Mouse (Mus musculus) embryonic facial prominence, embryonic 10.5 days (tissue): Measurements from ENCODE around the gene Sae1. TPM values are rescaled to one million over a fixed set of nuclear protein-coding genes. Genes with fewer than 3 reads are reported as not detected.

Experiments
- DNase-seq: peaks from one replicate; pipeline ENCODE4 v3.0.0-alpha.2; 2017; ENCODE audit warnings: low spot score
- H3K27ac ChIP-seq: fragments of 300-500 bp; sonication (generic); replicated peaks from 2 replicates; pipeline ENCODE4 v1.5.1; 2016; ENCODE audit warnings: mild to moderate bottlenecking
- H3K27me3 ChIP-seq: fragments of 300-500 bp; sonication (generic); replicated peaks from 2 replicates; pipeline ENCODE4 v1.6.1; 2016; ENCODE audit warnings: low read depth, mild to moderate bottlenecking; ENCODE audit not compliant: poor library complexity, severe bottlenecking
- H3K36me3 ChIP-seq: fragments of 300-500 bp; sonication (generic); replicated peaks from 2 replicates; pipeline ENCODE4 v1.6.1; 2016; ENCODE audit warnings: mild to moderate bottlenecking, moderate library complexity
- H3K4me1 ChIP-seq: fragments of 300-500 bp; sonication (generic); 2 replicates; pipeline ENCODE4 v1.6.1; 2016
- H3K4me3 ChIP-seq: fragments of 300-500 bp; sonication (generic); 2 replicates; pipeline ENCODE4 v1.5.1; 2016; ENCODE audit warnings: mild to moderate bottlenecking, moderate library complexity
- H3K9me3 ChIP-seq: fragments of 300-500 bp; sonication (generic); 2 replicates; pipeline ENCODE4 v1.6.1; 2016; ENCODE audit warnings: mild to moderate bottlenecking
- WGBS: fragments of 180-500 bp; shearing (Covaris S2); methylation state at CpG from one replicate; pipeline ENCODE4 v1.1.7; 2016; 5-methylcytosine and 5-hydroxymethylcytosine counted together
- polyA plus RNA-seq: library from polyadenylated mRNA; unstranded; fragments of >200 nt; fragmentation: Nextera tagmentation; extraction: Ambion mirVana; gene quantifications from 2 replicates; pipeline ENCODE4 v1.2.1, GENCODE M21; 2016

The Sae1 gene
- polyA plus RNA-seq, 1 experiment from 2014 or later = 479 TPM

GRCm38 (mm10) chr7:16366669-16367068 is 20.9 kb downstream of the Sae1 start:
- H3K4me1 ChIP-seq = peaks cover 14% of the 10 kb centered on the region
- no peaks in the 10 kb centered on the region for H3K27me3 ChIP-seq
- H3K4me3 ChIP-seq = no peak overlapping the region
- no peak overlapping the region for H3K27ac ChIP-seq
- H3K9me3 ChIP-seq = no peaks in the 10 kb centered on the region
- peaks cover 97% of the 10 kb centered on the region for H3K36me3 ChIP-seq
- DNase-seq = no peak
- WGBS = 76% methylated on average over 4 of the region's 4 CpGs

GRCm38 (mm10) chr7:16366133-16366646 is 21.4 kb downstream of the Sae1 start:
- WGBS = 73% methylated on average over 10 of the region's 10 CpGs
- no peak overlapping the region for H3K27ac ChIP-seq
- peaks cover 98% of the 10 kb centered on the region for H3K36me3 ChIP-seq

DNA sequence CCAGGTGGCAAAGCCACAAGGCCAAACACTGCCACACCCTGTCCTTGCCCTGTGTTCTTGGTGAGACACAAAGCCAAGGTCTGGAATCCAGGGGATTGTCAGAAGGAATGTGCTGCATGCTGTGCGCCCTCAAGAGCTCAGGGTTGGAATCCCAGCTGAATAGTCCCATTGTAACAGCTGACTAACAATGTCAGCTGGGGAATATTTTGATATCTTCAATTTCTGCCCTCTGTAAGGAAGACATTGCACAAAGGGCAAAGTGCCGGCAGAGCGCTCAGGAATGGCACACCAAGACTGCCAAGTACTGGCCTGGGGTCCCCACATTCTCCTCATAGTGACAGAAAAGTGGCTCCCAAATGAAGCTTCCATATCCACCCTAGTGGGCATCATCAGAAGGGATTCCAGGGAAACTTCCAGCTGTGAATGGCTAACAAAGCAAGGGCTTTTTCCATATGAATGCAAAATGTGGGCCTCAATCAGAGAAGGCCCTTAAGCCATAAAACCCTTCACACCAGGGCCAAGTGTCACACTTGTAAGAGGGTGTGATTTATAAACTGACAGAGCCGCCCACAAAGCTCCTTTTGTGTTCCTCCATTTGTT is 22.6 kb downstream of the Sae1 start:
- Histone ChIP-seq H3K9me3 (no peaks in the 10 kb centered on the region), H3K4me3 (no peak overlapping the region), H3K27me3 (no peaks in the 10 kb centered on the region), H3K27ac (no peak overlapping the region), H3K4me1 (peaks cover 14% of the 10 kb centered on the region), H3K36me3 (peaks cover 98% of the 10 kb centered on the region)
- WGBS = 40% methylated on average over 4 of the region's 4 CpGs
- peak; percentile 22 for DNase-seq

More at GRCm38 (mm10) chr7:16366133-16366646, 21.4 kb downstream of the Sae1 start:
- no peak overlapping the region for H3K4me3 ChIP-seq
- DNase-seq = no peak
- no peaks in the 10 kb centered on the region for H3K27me3 ChIP-seq
- H3K4me1 ChIP-seq = peaks cover 14% of the 10 kb centered on the region
- H3K9me3 ChIP-seq = no peaks in the 10 kb centered on the region

GRCm38 (mm10) chr7:16364319-16364718 is 23.3 kb downstream of the Sae1 start:
- Histone ChIP-seq H3K27me3 (no peaks in the 10 kb centered on the region), H3K9me3 (no peaks in the 10 kb centered on the region), H3K27ac (no peak overlapping the region; the same call in 1 of the 2 replicates), H3K36me3 (peaks cover 98% of the 10 kb centered on the region), H3K4me1 (peaks cover 14% of the 10 kb centered on the region), H3K4me3 (no peak overlapping the region)
- DNase-seq = no peak
- WGBS = 92% methylated on average over 1 of the region's 1 CpGs

DNA sequence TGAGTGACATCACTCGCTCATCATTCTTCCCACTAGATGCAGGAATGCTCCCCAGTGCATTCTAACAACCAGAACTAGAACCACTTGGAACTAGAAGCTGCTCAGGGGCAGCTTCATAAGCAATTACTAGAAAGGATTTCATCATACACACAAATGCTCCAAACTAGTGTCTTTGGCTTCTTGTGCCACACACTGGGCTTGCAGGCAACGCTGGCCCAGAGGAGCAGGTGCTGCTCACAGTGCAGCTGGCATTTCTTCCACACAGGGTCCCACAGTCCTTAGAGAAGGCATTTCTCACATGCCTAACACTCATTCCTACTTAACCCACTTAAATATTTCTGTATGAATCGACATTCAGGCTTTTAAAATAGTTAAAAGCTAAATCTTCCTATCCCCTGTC is 30.0 kb downstream of the Sae1 start:
- Histone ChIP-seq H3K27me3 (no peaks in the 10 kb centered on the region), H3K36me3 (peaks cover 89% of the 10 kb centered on the region), H3K27ac (no peak overlapping the region), H3K4me1 (no peaks in the 10 kb centered on the region), H3K4me3 (no peak overlapping the region), H3K9me3 (no peaks in the 10 kb centered on the region; the same call in 1 of the 2 replicates)
- WGBS = 94% methylated on average over 3 of the region's 3 CpGs
- no peak for DNase-seq

DNA sequence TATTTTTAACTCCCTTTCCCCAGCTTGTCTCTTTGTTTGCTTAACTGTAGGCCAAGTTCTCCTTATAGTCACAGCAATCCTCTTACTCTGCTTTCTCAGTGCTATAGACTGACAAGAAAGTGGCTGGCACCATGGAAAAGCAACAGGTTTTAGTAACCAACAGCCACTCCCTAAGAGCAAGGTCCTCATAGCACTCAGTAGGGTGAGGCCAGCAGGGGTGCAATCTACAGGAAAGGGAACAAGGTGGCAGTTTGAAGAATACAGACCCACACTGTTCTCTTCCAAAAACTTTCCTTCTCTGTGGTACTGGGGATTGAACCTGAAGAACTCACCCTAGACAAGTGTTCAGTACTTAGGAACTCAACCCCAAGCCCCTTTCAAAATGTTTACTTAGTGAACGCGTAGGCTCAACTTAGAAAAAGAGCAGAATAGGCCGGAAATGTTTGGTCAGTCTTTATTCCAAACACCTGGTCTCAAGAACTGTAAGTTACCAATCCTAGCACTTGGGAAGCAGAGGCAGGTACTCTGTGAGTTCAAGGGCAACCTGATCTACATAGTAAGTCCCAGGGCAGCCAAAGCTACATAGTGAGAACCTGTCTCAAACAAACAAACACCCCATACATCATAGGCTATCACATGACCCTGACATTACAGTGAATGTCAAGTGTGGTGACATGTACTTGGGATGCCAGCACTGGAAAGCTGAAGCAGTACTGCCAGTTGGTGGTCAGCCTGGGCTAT is 31.6 kb downstream of the Sae1 start:
- H3K36me3 ChIP-seq = peaks cover 89% of the 10 kb centered on the region
- no peak for DNase-seq
- H3K9me3 ChIP-seq = no peaks in the 10 kb centered on the region; the same call in 1 of the 2 replicates
- H3K4me3 ChIP-seq = no peak overlapping the region
- H3K4me1 ChIP-seq = no peaks in the 10 kb centered on the region
- no peaks in the 10 kb centered on the region for H3K27me3 ChIP-seq
- WGBS = 92% methylated on average over 3 of the region's 3 CpGs
- H3K27ac ChIP-seq = no peak overlapping the region

- Histone ChIP-seq H3K9me3 (no peaks in the 10 kb centered on the region; the same call in 1 of the 2 replicates), H3K4me3 (no peak overlapping the region), H3K36me3 (peaks cover 83% of the 10 kb centered on the region), H3K27me3 (no peaks in the 10 kb centered on the region), H3K27ac (no peak overlapping the region), H3K4me1 (no peaks in the 10 kb centered on the region)
- 90% methylated on average over 5 of the region's 5 CpGs for WGBS
- no peak for DNase-seq
Observed at GRCm38 (mm10) chr7:16349999-16350398, 37.6 kb downstream of the Sae1 start.

DNA sequence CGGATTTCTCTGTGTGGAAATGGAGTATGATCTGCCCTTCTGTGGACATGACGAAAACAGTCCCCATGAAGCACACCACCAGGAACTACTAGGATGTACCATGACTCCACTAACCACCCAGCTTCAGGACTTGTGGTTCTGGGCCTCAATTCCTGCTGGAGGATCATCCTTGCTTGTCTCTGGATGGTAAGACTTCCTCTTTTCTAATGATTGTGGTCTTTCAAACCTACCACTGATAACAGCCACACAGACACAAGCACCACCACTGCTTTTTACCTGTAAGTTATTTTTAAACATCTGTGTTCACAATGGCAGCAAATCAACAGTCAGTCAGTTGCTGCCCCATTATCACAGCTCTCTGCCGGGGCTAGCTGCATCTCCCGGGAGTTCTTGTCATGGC is 42.3 kb downstream of the Sae1 start:
- no peak for DNase-seq
- Histone ChIP-seq H3K27ac (no peak overlapping the region), H3K36me3 (peaks cover 95% of the 10 kb centered on the region), H3K9me3 (no peaks in the 10 kb centered on the region), H3K4me3 (no peak overlapping the region), H3K4me1 (no peaks in the 10 kb centered on the region), H3K27me3 (no peaks in the 10 kb centered on the region)
- 91% methylated on average over 4 of the region's 4 CpGs for WGBS

DNA sequence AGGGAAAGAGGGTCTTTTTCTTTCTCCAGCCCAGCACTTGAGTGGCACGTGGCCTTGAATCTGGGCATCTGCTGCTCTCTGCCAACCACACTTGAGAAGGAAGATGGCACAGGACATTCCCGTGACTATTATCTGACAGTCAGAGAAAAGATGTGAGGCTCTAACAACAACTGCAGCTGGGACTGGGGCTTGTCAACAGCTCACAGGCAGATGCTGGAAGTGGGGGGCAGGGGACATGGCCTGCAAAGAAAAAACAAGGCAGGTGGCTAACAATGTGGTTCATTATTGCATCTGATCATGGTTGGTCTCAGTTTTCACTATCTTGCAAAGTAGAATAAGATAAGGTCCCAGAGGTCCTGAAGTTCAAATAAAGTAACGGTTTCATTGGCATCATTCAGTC is 43.0 kb downstream of the Sae1 start:
- peaks cover 95% of the 10 kb centered on the region for H3K36me3 ChIP-seq
- H3K9me3 ChIP-seq = no peaks in the 10 kb centered on the region
- WGBS = 93% methylated on average over 3 of the region's 3 CpGs
- no peak overlapping the region for H3K27ac ChIP-seq
- no peaks in the 10 kb centered on the region for H3K27me3 ChIP-seq
- no peaks in the 10 kb centered on the region for H3K4me1 ChIP-seq
- H3K4me3 ChIP-seq = no peak overlapping the region
- DNase-seq = no peak

DNA sequence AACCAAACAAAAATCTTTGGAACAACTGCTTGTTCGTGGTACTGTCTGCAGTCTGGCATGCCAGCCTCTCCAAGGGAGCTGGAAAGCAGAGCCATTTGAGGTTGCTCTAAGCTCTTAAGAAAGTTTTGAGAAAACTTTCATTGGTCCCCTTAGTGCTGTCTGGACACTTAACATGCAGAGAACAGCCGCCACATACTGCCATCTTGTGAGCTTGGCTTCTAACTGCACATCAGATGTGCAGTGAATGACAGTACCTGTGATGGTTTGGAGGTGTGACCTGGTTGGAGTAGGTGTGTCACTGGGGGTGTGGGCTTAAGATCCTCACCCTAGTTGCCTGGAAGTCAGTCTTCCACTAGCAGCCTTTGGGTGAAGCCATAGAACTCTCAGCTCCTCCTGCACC is 49.9 kb downstream of the Sae1 start:
- Histone ChIP-seq H3K27me3 (no peaks in the 10 kb centered on the region), H3K4me3 (no peak overlapping the region), H3K27ac (no peak overlapping the region), H3K36me3 (peaks cover 96% of the 10 kb centered on the region), H3K9me3 (no peaks in the 10 kb centered on the region), H3K4me1 (no peaks in the 10 kb centered on the region)
- DNase-seq = no peak
- WGBS = 79% methylated on average over 2 of the region's 2 CpGs

DNA sequence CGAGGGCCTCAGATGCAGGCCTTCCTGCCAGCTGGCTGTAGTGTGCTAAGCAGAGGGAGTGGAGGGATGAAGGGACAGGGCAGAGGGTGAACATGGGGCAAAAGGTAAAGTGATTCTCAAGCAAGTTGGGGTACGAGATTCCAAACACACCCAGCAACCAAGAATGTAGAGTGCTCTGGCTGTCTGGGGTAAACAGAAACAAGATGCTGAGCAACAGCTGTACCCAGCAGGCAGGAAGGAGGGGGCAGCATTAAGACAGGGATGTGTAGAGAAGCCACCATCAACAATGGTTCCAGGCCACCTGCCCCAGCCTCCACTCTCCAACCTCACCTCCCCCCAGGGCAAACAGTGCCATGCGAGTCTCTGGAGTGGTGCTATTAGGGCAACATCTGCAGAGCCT is 58.5 kb downstream of the Sae1 start:
- DNase-seq = no peak
- Histone ChIP-seq H3K27ac (no peak overlapping the region), H3K4me3 (no peak overlapping the region), H3K36me3 (peaks cover 98% of the 10 kb centered on the region), H3K9me3 (no peaks in the 10 kb centered on the region), H3K27me3 (no peaks in the 10 kb centered on the region), H3K4me1 (peaks cover 9% of the 10 kb centered on the region)
- 87% methylated on average over 3 of the region's 3 CpGs for WGBS

DNA sequence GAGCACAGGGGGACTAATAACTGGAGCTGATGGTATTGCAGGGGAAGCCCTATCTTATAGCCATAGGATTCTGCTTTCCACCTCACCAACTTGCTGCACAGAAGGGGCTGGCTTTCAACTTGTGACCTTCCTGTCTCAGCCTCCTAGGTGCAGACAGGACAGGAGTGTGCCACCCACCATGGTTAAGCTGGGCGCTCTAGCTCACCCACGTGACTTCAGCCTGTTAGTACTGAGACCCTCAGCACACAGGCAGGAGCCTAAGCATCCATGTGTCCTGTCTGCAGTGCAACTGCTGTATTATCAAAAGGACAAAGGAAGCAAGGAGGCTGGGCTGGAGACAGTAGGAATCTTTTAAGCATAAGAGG is 61.0 kb downstream of the Sae1 start:
- H3K36me3 ChIP-seq = peaks cover 85% of the 10 kb centered on the region
- H3K27ac ChIP-seq = no peak overlapping the region; the same call in 1 of the 2 replicates
- no peak for DNase-seq
- no peaks in the 10 kb centered on the region for H3K27me3 ChIP-seq
- H3K4me1 ChIP-seq = peaks cover 9% of the 10 kb centered on the region
- 95% methylated on average over 2 of the region's 2 CpGs for WGBS
- no peak overlapping the region for H3K4me3 ChIP-seq
- H3K9me3 ChIP-seq = no peaks in the 10 kb centered on the region
